Mouse (Mus musculus) layer of hippocampus, postnatal 14 days (tissue): ENCODE results near the gene Wnt7a. TPM values are rescaled to one million over a fixed set of nuclear protein-coding genes. Genes with fewer than 3 reads are reported as not detected.

Experiments used
- DNase-seq, 2 experiments: peaks; one replicate each; pipeline ENCODE4 v3.0.0; 2021 to 2022; ENCODE audit warnings: low spot score in 2 of 2, mixed read lengths in 1 of 2
- total RNA-seq, 2 experiments: library from RNA; stranded (reverse); gene quantifications; 2 replicates each; pipeline ENCODE4 v1.2.3; 2021

Gene Wnt7a
- total RNA-seq, 2 experiments from 2014 or later, result 18.5 to 31.0 TPM

DNA sequence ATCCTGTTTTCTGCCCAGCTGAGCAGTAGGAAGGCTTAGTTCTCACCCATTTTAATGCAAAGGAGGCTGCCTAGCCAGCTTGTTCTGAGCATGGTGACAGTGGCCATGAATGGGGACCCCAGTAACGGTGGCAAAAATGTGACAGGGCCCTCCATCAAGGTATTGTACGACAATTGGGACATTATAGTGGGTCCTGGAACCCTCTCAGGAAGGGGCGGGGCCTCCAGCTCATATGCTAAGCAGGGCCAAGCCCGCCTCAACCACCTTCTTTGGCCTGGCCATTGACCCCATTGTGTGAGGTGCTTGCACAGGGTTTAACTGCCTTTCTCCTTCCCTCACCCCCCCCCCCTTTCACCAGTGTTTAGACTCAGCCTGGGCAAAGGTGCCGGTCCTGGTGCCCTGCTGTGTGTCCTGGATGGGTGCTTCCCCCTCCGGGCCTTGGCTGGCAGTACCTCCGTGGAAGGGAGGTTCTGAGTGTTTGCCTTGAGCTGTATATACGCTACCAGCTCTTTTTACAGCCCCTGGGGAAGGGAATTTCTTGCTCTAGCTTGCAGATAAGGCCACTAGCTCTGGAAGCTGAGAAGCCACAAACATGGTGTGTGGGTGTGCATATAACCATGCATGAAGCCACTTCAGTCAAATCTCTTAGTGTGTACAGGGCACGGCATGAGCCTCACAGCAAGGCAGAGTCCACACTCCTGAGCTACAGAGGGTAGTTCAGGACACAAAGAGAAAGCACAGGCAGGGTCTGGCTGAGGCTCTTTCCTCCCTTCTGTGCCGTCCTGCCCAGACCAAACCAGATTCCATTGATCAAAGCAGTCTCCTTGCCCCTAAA lies 64.9 kb downstream of the Wnt7a start:
- no peak for DNase-seq

DNA sequence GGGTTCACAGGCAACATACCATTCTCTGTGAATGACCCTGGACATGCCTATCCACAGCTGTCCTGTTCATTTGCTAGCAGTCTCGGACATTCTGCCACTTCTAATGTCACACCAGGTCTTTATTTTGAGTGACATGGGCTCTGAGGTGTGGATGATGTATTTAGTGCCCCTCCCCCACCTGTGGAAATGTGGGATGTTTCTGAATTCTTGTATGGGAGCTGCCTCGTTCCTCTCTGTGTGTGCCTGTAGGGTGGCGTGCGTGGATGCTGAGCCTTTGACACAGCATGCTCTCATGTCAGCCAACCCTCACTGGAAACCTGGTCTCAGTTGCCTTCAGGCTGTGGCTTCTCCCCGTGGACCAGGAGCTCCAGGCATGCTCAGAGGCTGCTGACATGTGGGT lies 66.1 kb downstream of the Wnt7a start:
- no peak for DNase-seq

DNA sequence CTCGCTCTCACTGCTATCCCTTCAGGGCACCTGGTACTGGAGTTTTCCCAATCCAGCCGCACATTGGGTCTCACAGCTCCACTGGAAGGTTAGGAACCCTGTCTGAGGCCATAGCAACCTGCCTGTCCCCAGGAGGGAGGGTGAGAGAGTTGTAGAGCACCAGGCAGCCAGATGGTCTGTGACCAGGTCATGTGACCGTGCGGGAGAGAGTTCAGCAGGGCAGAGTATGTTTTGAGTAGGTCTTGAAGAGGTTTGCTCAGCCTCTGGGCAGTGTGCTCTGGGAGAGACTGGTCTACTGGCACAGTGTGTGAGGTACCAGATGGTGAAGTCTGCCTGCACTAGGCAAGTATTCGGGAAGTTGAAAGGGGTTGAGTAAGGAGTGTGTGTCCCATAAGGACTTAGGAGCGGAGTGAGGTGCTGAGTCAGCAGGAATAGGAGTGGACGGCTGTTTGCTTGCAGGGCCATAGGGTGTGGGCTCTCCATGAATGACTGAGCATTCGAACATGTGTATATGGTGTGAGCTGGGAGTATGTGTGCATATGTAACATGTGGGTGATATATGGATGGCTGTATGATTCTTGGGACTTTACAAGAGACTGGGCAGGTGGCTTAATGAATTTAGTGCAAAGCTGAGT lies 71.4 kb downstream of the Wnt7a start:
- no peak for DNase-seq

DNA sequence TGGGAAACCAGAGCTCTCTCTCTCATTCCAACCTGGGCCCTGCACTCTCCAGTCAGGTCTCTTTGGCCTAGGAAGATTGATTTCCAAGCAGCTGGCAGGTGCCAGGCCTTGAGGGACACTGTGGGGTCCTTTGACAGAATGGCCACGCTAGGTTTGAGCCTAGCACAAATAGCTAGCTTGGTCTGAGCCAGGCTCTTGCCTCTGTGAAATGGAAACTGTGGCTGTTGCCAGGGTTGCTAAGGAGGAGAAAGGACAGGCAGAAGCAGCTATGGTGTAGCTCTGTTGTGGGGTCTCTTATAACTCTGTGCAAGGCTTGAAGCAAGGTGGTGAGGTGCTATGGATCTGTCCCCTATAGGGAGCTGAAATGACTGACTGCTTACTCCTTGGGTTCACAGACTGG lies 75.7 kb downstream of the Wnt7a start:
- no peak for DNase-seq

DNA sequence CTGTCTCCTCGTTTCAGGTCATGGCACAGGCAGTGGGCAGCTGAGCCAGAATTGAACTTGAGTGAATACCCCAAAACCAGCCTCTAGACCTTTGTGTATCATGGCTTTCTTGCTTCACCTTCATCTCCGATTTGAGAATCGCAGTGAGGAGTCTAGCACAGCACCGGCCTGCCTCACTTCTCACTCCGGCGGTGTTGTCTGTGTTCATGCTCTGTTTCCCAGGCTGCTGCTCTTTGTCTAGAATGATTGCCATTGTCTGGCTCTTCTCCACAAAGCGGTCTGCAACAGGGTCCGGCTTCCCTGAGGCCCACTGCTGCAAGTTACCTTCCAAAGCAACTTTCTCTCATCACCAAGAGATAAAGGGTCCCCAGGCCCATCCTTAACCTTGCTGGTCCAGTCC lies 79.3 kb downstream of the Wnt7a start:
- DNase-seq, result no peak

DNA sequence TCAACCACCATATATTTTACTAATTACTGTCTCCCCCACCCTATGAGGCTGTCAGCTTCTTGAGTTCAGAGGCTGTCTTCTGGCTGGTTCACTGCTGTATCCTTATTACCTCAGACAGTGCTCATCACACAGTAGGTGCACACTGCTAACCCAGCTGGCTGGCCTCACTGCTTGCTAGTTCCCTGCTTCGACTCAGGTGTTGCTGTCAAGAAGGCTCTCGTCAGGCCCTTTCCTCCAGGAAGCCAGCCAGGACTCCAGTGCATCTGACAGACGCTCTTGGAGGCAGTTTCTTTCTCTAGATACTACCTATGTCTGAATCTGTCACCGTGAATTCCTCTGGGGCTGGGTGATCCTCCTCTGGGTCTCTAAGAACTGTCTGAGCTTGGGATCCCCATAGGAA lies 85.6 kb downstream of the Wnt7a start:
- no peak for DNase-seq

DNA sequence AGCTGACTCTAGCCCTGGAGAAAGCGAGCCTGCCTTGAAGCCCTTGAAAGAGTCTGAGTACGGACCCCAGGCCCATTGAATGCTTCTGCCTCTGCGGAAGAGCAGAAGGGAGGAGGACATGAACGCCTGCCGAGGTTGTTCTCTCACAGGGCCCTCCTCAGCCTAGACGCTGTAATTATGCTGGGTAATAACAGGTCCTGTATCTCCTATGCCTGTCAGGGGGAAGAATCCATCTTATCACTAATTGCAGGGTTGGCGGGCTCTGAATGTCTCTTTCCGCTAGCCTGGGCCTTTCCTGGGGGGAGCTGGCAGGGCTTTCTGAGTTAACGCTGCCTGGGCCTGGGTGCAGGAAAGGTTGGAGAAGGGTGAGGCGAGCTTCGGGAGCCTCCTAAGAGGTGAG lies 86.4 kb downstream of the Wnt7a start:
- DNase-seq, result no peak

DNA sequence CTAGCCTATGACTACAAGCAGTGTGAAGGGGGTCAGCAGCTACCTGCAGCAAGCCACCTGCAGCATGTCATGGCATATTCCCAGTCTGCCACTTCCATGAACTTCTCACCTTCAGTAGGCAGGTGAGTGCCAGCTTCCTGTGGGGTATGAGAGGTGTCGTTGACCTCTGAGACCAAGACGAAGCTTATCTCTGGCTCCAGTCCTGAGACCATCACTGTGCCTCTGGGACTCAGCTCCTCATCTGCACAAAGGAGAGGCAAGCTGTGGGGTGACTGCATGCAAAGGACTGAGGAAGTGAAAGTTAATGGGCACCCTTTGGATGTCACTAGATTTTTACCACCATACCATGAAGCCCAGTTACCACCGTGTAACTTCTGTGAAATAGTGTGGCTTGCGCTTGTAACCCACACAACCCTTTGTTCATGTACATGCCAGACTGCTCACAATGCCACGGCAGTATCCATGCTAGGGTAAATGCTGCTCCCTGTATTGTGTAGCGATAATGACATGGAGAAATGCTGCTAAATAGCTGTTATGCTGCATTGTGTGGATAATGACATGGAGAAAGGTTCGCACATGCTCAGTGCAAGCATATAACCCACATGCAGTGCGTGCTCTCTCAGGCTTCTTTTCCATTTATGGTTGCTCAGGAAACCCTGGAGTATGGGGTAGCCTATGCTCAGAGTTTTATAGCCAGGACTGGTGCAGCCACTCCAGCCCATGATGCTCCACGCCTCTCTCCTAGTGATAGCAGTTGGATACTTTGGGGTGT lies 89.0 kb downstream of the Wnt7a start:
- DNase-seq, result no peak

Other genes starting within 250 kb of the Wnt7a start
- 10 to 100 TPM; 11.4 to 13.1 TPM for gene Fbln2, start 198.9 kb downstream of the Wnt7a start, total RNA-seq
- gene Chchd4, start 62.2 kb upstream of the Wnt7a start, total RNA-seq, result 10 to 100 TPM; 17.5 to 17.6 TPM
- gene Tmem43, start 62.3 kb upstream of the Wnt7a start, total RNA-seq, result 10 to 100 TPM; 25.3 to 27.3 TPM
- 10 to 100 TPM; 11.8 to 13.0 TPM for gene Xpc, start 104.5 kb upstream of the Wnt7a start, total RNA-seq
- 10 to 100 TPM; 39.5 to 41.7 TPM for gene Lsm3, start 104.6 kb upstream of the Wnt7a start, total RNA-seq